Mouse (Mus musculus) hindbrain, postnatal 0 days (tissue): ENCODE measurements around the gene Gpr146. TPM values are rescaled to one million over a fixed set of nuclear protein-coding genes. Genes with fewer than 3 reads are reported as not detected.

Experiments
- ATAC-seq: fragments of 200-750 bp; cut with Nextera tagmentation; 2 replicates; pipeline ENCODE4 v1.8.0; 2017; ENCODE audit warnings: mild to moderate bottlenecking, moderate TSS enrichment, moderate library complexity
- DNase-seq: peaks from one replicate; pipeline ENCODE4 v3.0.0-alpha.2; 2015; ENCODE audit warnings: low spot score
- H3K27ac ChIP-seq: fragments of 300-500 bp; sonication (generic); 2 replicates; pipeline ENCODE4 v1.5.1; 2014; ENCODE audit warnings: mild to moderate bottlenecking
- H3K27me3 ChIP-seq: fragments of 300-500 bp; sonication (generic); 2 replicates; pipeline ENCODE4 v1.6.1; 2014; ENCODE audit warnings: low read length, mixed read lengths; ENCODE audit not compliant: insufficient read depth
- H3K36me3 ChIP-seq: fragments of 300-500 bp; sonication (generic); 2 replicates; pipeline ENCODE4 v1.6.1; 2014; ENCODE audit warnings: low read length, mixed read lengths; ENCODE audit not compliant: insufficient read depth
- H3K4me1 ChIP-seq: fragments of 300-500 bp; sonication (generic); 2 replicates; pipeline ENCODE4 v1.6.1; 2014; ENCODE audit warnings: antibody characterized with exemption, low read length, mixed read lengths; ENCODE audit not compliant: insufficient read depth
- H3K4me2 ChIP-seq: fragments of 300-500 bp; sonication (generic); 2 replicates; pipeline ENCODE4 v1.6.1; 2014; ENCODE audit warnings: low read depth, mild to moderate bottlenecking, low read length, moderate library complexity, mixed read lengths
- H3K4me3 ChIP-seq: fragments of 300-500 bp; sonication (generic); 2 replicates; pipeline ENCODE4 v1.5.1; 2014; ENCODE audit warnings: low read length
- H3K9ac ChIP-seq: fragments of 300-500 bp; sonication (generic); replicated peaks from 2 replicates; pipeline ENCODE4 v1.6.1; 2014; ENCODE audit warnings: mild to moderate bottlenecking, low read length, moderate library complexity, mixed read lengths
- H3K9me3 ChIP-seq: fragments of 300-500 bp; sonication (generic); 2 replicates; pipeline ENCODE4 v1.6.1; 2016; ENCODE audit warnings: low read length, mixed read lengths
- CTCF ChIP-seq: IDR thresholded peaks from 2 replicates; pipeline ENCODE4 v1.5.1; 2016; ENCODE audit warnings: antibody characterized with exemption, control low read depth, low read depth
- WGBS: fragments of 180-500 bp; shearing (Covaris S2); extraction: QIAGEN DNeasy Blood & Tissue Kit; methylation state at CpG from one replicate; pipeline ENCODE4 v1.1.7; 2014; 5-methylcytosine and 5-hydroxymethylcytosine counted together
- polyA plus RNA-seq: library from polyadenylated mRNA; unstranded; fragments of >200 nt; fragmentation: Nextera tagmentation; extraction: Ambion mirVana; gene quantifications from 2 replicates; pipeline ENCODE4 v1.2.1, GENCODE M21; 2015
- total RNA-seq: library from RNA; depleted of rRNA; stranded (reverse); fragments of >200 nt; gene quantifications from 2 replicates; pipeline ENCODE4 v1.2.3, GENCODE M21; 2014

Gpr146 gene
- total and polyA plus RNA-seq, 2 experiments from 2014 or later = 4.4 to 8.1 TPM

DNA sequence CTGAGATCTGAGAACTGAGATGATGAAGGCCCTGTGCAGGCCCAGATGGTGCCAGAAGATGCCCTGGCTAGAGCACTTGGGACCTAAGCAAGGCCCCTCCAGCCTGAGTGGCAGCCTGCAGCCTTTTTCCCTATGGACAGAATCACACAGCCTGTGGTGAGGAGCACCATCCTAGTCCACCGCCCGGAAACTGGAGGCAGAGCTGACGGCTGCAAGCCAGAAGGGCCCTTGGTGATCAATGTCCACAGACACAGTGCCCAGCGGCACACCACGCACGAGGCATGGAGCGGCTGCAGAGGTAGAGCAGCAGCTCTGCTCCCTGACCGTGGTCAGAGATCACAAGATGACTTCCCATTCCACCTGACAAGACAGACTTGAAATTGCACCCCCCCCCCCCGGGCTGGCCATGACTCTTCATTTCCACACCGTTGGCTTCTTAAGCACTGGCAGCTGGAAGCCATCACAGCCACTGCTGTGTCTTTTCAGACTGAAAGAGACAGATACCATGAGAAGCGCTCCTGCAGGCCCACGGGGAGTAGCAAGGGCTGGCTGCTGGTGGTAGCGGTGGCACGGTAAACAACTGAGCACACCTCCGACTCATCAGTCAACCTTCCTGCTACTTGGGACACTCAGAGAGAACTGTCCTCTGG lies 34.3 kb downstream of the Gpr146 start:
- no peak for ATAC-seq
- Histone ChIP-seq H3K36me3 (no peaks in the 10 kb centered on the region), H3K27ac (no peak overlapping the region), H3K4me2 (no peak overlapping the region), H3K9me3 (no peaks in the 10 kb centered on the region), H3K27me3 (no peaks in the 10 kb centered on the region), H3K9ac (no peak overlapping the region), H3K4me1 (peaks cover 7% of the 10 kb centered on the region; the same call in 1 of the 2 replicates), H3K4me3 (no peak overlapping the region)
- DNase-seq = no peak
- no peak for TF ChIP-seq CTCF
- 56% methylated on average over 15 of the region's 15 CpGs for WGBS

- H3K4me1 ChIP-seq = peaks cover 3% of the 10 kb centered on the region; the same call in 1 of the 2 replicates
- H3K27ac ChIP-seq = no peak overlapping the region
- no peaks in the 10 kb centered on the region for H3K9me3 ChIP-seq
- ATAC-seq (no peak), DNase-seq (no peak)
- H3K36me3 ChIP-seq = no peaks in the 10 kb centered on the region
- no peaks in the 10 kb centered on the region for H3K27me3 ChIP-seq
- 85% methylated on average over 4 of the region's 4 CpGs for WGBS
- no peak overlapping the region for H3K4me2 ChIP-seq
- no peak for TF ChIP-seq CTCF
- H3K4me3 ChIP-seq = no peak overlapping the region
- no peak overlapping the region for H3K9ac ChIP-seq
Observed at GRCm38 (mm10) chr5:139413545-139413944, 36.0 kb downstream of the Gpr146 start.

DNA sequence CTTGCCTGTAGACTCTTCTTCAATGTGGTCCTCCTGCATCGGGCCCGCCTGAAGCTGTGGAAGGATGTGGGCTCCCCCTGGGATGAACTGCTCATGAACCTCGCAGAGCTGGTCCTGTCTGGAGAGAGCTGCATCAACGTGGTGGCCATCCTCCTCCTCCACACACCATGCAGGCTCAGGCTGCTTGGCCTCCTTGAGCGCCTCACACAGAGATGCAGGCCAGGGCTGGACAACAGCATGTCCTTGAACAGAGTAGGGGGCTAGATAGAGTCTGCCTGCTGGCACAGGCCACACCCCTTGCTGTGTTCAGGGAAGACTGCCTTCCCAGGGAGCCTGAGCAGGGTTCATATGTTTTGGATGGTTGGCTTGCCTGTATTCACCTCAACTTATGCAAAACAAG lies 37.5 kb downstream of the Gpr146 start:
- H3K9ac ChIP-seq = no peak overlapping the region
- no peak for TF ChIP-seq CTCF
- H3K4me1 ChIP-seq = peaks cover 10% of the 10 kb centered on the region; the same call in 1 of the 2 replicates
- DNase-seq (no peak), ATAC-seq (no peak)
- H3K4me3 ChIP-seq = no peak overlapping the region
- 90% methylated on average over 5 of the region's 5 CpGs for WGBS
- no peaks in the 10 kb centered on the region for H3K36me3 ChIP-seq
- no peak overlapping the region for H3K27ac ChIP-seq
- H3K4me2 ChIP-seq = no peak overlapping the region
- no peaks in the 10 kb centered on the region for H3K9me3 ChIP-seq
- H3K27me3 ChIP-seq = no peaks in the 10 kb centered on the region

DNA sequence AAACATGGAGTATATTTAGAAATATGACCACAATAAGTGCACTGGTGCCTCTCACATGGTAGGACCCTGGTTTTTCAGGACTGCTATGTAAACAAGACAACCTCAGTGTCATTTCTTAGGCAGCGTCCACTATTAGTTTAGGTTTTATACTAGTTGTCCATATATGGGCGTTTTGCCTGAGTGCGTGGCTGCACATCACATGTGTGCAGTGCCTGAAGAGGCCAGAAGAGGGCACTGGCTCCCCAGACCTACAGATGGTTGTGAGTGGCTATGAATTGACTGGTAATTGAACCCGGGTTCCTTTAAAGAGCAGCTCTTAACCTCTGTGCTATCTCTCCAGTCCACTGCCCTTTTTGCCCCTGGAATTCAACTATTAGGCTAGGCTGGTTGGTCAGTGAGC lies 39.4 kb downstream of the Gpr146 start:
- ATAC-seq (no peak), DNase-seq (no peak)
- Histone ChIP-seq H3K36me3 (no peaks in the 10 kb centered on the region), H3K4me3 (no peak overlapping the region), H3K4me2 (no peak overlapping the region), H3K9ac (no peak overlapping the region), H3K4me1 (peaks cover 15% of the 10 kb centered on the region; the same call in 1 of the 2 replicates), H3K9me3 (no peaks in the 10 kb centered on the region), H3K27ac (no peak overlapping the region), H3K27me3 (no peaks in the 10 kb centered on the region)
- 94% methylated on average over 4 of the region's 4 CpGs for WGBS
- peak; percentile 55 for TF ChIP-seq CTCF

DNA sequence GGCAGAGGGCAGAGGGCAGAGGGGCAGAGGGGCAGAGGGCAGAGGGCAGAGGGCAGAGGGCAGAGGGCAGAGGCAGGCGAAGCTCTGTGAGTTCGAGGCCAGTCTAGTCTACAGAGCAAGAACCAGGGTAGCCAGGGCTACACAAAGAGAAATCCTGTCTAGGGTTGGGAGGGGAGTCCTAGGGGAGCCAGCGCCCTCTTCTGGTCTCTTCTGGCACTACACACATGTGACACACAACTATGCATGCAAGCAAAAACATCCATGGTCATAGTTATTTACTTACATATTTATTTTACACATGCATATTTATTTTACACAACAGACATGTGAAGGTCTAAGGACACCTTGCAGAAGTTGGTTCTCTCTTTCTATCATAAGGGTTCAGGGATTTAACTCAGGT lies 40.0 kb downstream of the Gpr146 start:
- TF ChIP-seq CTCF = peak; percentile 42
- Histone ChIP-seq H3K4me3 (no peak overlapping the region), H3K9ac (no peak overlapping the region), H3K4me1 (peaks cover 20% of the 10 kb centered on the region; the same call in 1 of the 2 replicates), H3K27ac (no peak overlapping the region), H3K36me3 (no peaks in the 10 kb centered on the region), H3K4me2 (no peak overlapping the region), H3K9me3 (no peaks in the 10 kb centered on the region), H3K27me3 (no peaks in the 10 kb centered on the region)
- DNase-seq (no peak), ATAC-seq (no peak)
- 90% methylated on average over 3 of the region's 3 CpGs for WGBS

GRCm38 (mm10) chr5:139418110-139418509 lies 40.6 kb downstream of the Gpr146 start:
- no peak overlapping the region for H3K4me2 ChIP-seq
- no peak overlapping the region for H3K9ac ChIP-seq
- peaks cover 24% of the 10 kb centered on the region for H3K4me1 ChIP-seq
- no peaks in the 10 kb centered on the region for H3K27me3 ChIP-seq
- no peak overlapping the region for H3K4me3 ChIP-seq
- no peaks in the 10 kb centered on the region for H3K9me3 ChIP-seq
- no peak for ATAC-seq
- peak overlapping the region; percentile 68; the same call in 1 of the 2 replicates for H3K27ac ChIP-seq
- 43% methylated on average over 2 of the region's 2 CpGs for WGBS
- H3K36me3 ChIP-seq = no peaks in the 10 kb centered on the region
- no peak for DNase-seq
- no peak for TF ChIP-seq CTCF

- no peak for TF ChIP-seq CTCF
- Histone ChIP-seq H3K4me1 (peaks cover 27% of the 10 kb centered on the region), H3K4me2 (no peak overlapping the region), H3K9ac (no peak overlapping the region), H3K4me3 (no peak overlapping the region), H3K27ac (peak overlapping the region; percentile 68), H3K27me3 (no peaks in the 10 kb centered on the region), H3K9me3 (no peaks in the 10 kb centered on the region), H3K36me3 (no peaks in the 10 kb centered on the region)
- ATAC-seq (peak; percentile 71; the same call in 1 of the 2 replicates), DNase-seq (peak; percentile 81)
- WGBS = 9% methylated on average over 3 of the region's 3 CpGs
Observed at GRCm38 (mm10) chr5:139418633-139419032, 41.1 kb downstream of the Gpr146 start.
